Mouse (Mus musculus) stomach, postnatal 0 days (tissue): ENCODE results near the gene Mbnl2.

Experiments
- CTCF ChIP-seq: IDR thresholded peaks from 2 replicates; pipeline ENCODE4 v1.5.1; 2016; ENCODE audit warnings: antibody characterized with exemption, low read depth, mild to moderate bottlenecking, moderate library complexity
- EP300 ChIP-seq: optimal IDR thresholded peaks from 2 replicates; pipeline ENCODE3; 2016; ENCODE audit warnings: antibody characterized with exemption

GRCm38 (mm10) chr14:120330454-120330853, 55.0 kb downstream of the Mbnl2 start:
- TF ChIP-seq CTCF (no peak), EP300 (no peak)
